Mouse (Mus musculus) urinary bladder, postnatal 36 days (tissue): Measurements from ENCODE around the gene Cfap221.

Source experiments
- DNase-seq, 2 experiments: peaks; one replicate each; pipeline ENCODE4 v3.0.0; 2022; ENCODE audit warnings: low spot score in 2 of 2, mixed read lengths in 1 of 2

Cfap221 gene

GRCm38 (mm10) chr1:120007851-120008588, 11.0 kb upstream of the Cfap221 start:
- DNase-seq = no peak

- no peak for DNase-seq
Observed at GRCm38 (mm10) chr1:120006844-120007790, 10.1 kb upstream of the Cfap221 start, which contains the start of gene Sctr. TSS of gene Sctr (plus strand) at chr1:120006894.

GRCm38 (mm10) chr1:119997644-119998043, 610 bp upstream of the Cfap221 start:
- DNase-seq = no peak

- no peak for DNase-seq
Observed at GRCm38 (mm10) chr1:119986555-119986954, 10.5 kb downstream of the Cfap221 start.

- no peak for DNase-seq
Observed at GRCm38 (mm10) chr1:119975141-119975540, 21.9 kb downstream of the Cfap221 start.

- DNase-seq = no peak
Observed at GRCm38 (mm10) chr1:119973117-119973516, 23.9 kb downstream of the Cfap221 start.

- no peak for DNase-seq
Observed at GRCm38 (mm10) chr1:119965804-119966514, 31.1 kb downstream of the Cfap221 start.

GRCm38 (mm10) chr1:119959920-119960319, 37.1 kb downstream of the Cfap221 start:
- DNase-seq = no peak

- no peak for DNase-seq
Observed at GRCm38 (mm10) chr1:119959464-119959863, 37.6 kb downstream of the Cfap221 start.

- DNase-seq = no peak
Observed at GRCm38 (mm10) chr1:119957716-119958222, 39.3 kb downstream of the Cfap221 start.

GRCm38 (mm10) chr1:119954680-119955079, 42.4 kb downstream of the Cfap221 start:
- DNase-seq = no peak

GRCm38 (mm10) chr1:119953456-119953855, 43.6 kb downstream of the Cfap221 start:
- DNase-seq = no peak

- no peak for DNase-seq
Observed at GRCm38 (mm10) chr1:119950086-119950485, 46.9 kb downstream of the Cfap221 start.

- no peak for DNase-seq
Observed at GRCm38 (mm10) chr1:119936861-119937260, 60.2 kb downstream of the Cfap221 start.

GRCm38 (mm10) chr1:119931421-119932150, 65.4 kb downstream of the Cfap221 start:
- no peak for DNase-seq

- no peak for DNase-seq
Observed at GRCm38 (mm10) chr1:119929715-119930114, 67.3 kb downstream of the Cfap221 start.

GRCm38 (mm10) chr1:119919299-119919698, 77.7 kb downstream of the Cfap221 start:
- DNase-seq = no peak

GRCm38 (mm10) chr1:119916823-119917371, 80.1 kb downstream of the Cfap221 start:
- DNase-seq = no peak

- peak; percentile 93 to 95 for DNase-seq
Observed at GRCm38 (mm10) chr1:119912953-119913814, 83.8 kb downstream of the Cfap221 start, which contains the start of gene Tmem177. TSS of gene Tmem177 (minus strand) at chr1:119913208.
